Mouse (Mus musculus): ENCODE results near the gene Zfp810. TPM values are rescaled to one million over a fixed set of nuclear protein-coding genes. Genes with fewer than 3 reads are reported as not detected.
A peak's percentile ranks its signal among the peaks of the same experiment; 100 is the strongest.
"Not testable (repeated sequence)": the region's sequence is repeated elsewhere in the genome, so short reads cannot be mapped to it uniquely, and the experiment has no call there.

The Zfp810 gene
- polyA plus RNA-seq, 1 experiment from 2014 or later, result 32.8 TPM

DNA sequence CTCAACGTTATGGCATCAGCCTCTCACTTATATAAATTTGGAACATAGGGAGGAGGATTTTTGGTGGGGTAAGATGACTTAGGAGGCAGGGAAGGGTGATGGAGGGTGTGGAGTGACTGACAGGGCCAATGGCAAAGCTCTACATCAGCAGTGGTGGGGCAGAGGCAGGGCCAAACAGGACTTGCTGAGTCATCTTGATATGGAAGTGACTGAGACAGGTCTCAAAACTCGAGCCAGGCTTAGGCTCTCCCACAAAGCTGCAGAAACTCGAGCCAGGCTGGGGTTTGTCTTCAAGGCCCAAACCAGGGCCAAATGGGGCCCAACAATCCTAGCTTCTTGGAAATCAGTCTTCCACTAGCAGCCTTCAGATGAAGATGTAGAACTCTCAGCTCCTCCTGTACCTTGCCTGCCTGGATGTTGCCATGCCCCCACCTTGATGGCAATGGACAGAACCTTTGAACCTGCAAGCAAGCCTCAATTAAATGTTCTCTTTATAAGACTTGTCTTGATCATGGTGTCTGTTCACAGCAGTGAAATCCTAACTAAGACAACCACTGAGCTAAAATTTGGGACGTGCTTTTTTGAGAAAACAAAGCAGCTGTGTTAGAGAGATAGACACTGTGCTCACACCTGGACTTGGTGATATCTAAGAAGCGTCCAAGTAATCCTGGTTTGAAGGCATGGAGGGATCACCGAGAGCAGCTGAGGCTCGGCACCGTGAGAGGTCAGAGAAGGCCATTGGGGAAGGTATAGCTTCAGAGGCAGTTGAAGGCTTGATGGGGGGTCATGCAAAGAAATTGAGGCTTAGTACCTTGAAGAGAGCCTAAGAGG lies 15.1 kb upstream of the Zfp810 start:
- Histone ChIP-seq H3K9me3 (ENCODE audit: control insufficient read depth, low read length) (0 out of 2 replicates have a peak, but pooled peaks cover under 1% of the 10 kb centered on the region), H3K27me3 (ENCODE audit: control insufficient read depth, insufficient read depth, low read length) (no peaks in the 10 kb centered on the region), H3K4me3 (replicated peaks; ENCODE audit: low read length) (no peak overlapping the region), H3K27ac (no peak overlapping the region), H3K4me2 (replicated peaks) (no peak overlapping the region), H3K36me3 (replicated peaks; ENCODE audit: control insufficient read depth, insufficient read depth) (no peaks in the 10 kb centered on the region), H3K9ac (no peak overlapping the region), H3K4me1 (replicated peaks; ENCODE audit: control insufficient read depth, insufficient read depth, low read length) (peaks cover 7% of the 10 kb centered on the region; the same call in 1 of the 2 replicates)
- no peak for ATAC-seq (ENCODE audit: low FRiP score)
- DNase-seq (ENCODE audit: low spot score), result no peak
- 80% methylated on average over 8 of the region's 8 CpGs for WGBS

DNA sequence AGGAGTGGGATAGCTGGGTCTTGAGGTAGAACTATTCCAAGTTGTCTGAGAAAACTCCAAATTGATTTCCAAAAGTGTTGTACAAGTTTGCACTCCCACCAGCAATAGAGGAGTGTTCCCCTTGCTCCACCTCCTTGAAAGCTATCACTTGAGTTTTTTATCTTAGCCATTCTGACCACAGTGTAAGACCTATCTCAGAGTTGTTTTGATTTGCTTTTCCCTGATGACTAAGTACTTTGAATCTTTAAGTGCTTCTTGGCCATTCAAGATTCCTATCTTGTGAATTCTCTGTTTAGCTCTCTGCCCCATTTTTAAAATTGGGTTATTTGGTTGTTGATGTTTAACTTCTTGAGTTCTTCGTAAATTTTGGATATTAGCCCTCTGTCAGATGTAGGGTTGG lies 11.7 kb upstream of the Zfp810 start:
- Histone ChIP-seq H3K36me3 (replicated peaks; ENCODE audit: control insufficient read depth, insufficient read depth) (no peaks in the 10 kb centered on the region), H3K9ac (no peak overlapping the region), H3K4me2 (replicated peaks) (no peak overlapping the region), H3K4me3 (replicated peaks; ENCODE audit: low read length) (no peak overlapping the region), H3K4me1 (replicated peaks; ENCODE audit: control insufficient read depth, insufficient read depth, low read length) (no peaks in the 10 kb centered on the region), H3K27me3 (ENCODE audit: control insufficient read depth, insufficient read depth, low read length) (no peaks in the 10 kb centered on the region), H3K27ac (no peak overlapping the region), H3K9me3 (ENCODE audit: control insufficient read depth, low read length) (peaks cover 3% of the 10 kb centered on the region; the same call in 1 of the 2 replicates)
- ATAC-seq (ENCODE audit: low FRiP score) (no peak), DNase-seq (ENCODE audit: low spot score) (no peak)
- WGBS, result 91% methylated on average over 1 of the region's 1 CpGs

DNA sequence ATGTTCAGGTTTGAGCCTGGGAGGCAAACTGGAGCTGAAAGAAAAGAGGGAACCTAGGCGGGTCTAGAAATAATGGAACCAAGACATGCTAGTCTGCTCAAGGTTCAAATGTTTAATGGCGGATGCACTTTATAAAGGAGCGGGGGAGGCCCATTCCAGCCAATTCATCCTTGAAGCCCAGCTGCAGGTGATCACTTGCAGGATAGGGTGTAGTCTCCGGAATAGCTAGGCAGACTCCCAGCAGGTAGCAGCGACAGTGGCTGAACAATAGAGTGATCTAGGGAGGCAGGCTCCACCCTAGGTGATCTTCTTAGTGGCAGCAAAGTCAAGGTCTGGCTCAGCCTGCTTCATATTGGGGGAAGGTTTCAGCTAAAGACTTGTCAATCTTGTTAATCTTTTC lies 8.6 kb upstream of the Zfp810 start:
- H3K4me2 ChIP-seq (replicated peaks); ATAC-seq (ENCODE audit: low FRiP score); H3K4me3 ChIP-seq (replicated peaks; ENCODE audit: low read length); H3K9ac ChIP-seq; H3K4me1 ChIP-seq (replicated peaks; ENCODE audit: control insufficient read depth, insufficient read depth, low read length); H3K27me3 ChIP-seq (ENCODE audit: control insufficient read depth, insufficient read depth, low read length); H3K36me3 ChIP-seq (replicated peaks; ENCODE audit: control insufficient read depth, insufficient read depth); H3K9me3 ChIP-seq (ENCODE audit: control insufficient read depth, low read length); DNase-seq (ENCODE audit: low spot score); H3K27ac ChIP-seq: not testable (repeated sequence)
- WGBS, result 64% methylated on average over 5 of the region's 5 CpGs

DNA sequence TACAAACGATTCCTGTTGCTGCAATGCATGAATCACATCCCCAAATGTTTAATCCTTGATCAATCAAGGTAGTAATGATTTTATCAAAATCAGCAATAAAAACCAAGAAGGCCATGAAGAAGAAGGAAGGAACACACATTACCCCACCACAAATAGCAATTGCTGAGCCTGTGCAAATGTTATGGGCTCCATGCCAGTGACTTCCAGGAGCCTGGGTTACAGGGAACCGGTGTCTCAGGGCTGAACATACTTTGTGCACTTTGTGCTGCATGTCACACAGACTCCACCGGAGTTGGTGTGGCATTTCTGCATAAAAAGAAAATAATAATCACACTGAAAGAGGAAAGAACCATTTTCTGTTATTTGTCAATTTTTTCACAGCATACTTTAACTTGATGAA lies 6.6 kb upstream of the Zfp810 start:
- Histone ChIP-seq H3K4me3 (replicated peaks; ENCODE audit: low read length) (no peak overlapping the region), H3K4me1 (replicated peaks; ENCODE audit: control insufficient read depth, insufficient read depth, low read length) (no peaks in the 10 kb centered on the region), H3K9me3 (ENCODE audit: control insufficient read depth, low read length) (peaks cover 3% of the 10 kb centered on the region; the same call in 1 of the 2 replicates), H3K9ac (no peak overlapping the region), H3K27ac (no peak overlapping the region), H3K36me3 (replicated peaks; ENCODE audit: control insufficient read depth, insufficient read depth) (no peaks in the 10 kb centered on the region), H3K4me2 (replicated peaks) (no peak overlapping the region), H3K27me3 (ENCODE audit: control insufficient read depth, insufficient read depth, low read length) (no peaks in the 10 kb centered on the region)
- 90% methylated on average over 3 of the region's 3 CpGs for WGBS
- no peak for ATAC-seq (ENCODE audit: low FRiP score)
- DNase-seq (ENCODE audit: low spot score), result no peak

DNA sequence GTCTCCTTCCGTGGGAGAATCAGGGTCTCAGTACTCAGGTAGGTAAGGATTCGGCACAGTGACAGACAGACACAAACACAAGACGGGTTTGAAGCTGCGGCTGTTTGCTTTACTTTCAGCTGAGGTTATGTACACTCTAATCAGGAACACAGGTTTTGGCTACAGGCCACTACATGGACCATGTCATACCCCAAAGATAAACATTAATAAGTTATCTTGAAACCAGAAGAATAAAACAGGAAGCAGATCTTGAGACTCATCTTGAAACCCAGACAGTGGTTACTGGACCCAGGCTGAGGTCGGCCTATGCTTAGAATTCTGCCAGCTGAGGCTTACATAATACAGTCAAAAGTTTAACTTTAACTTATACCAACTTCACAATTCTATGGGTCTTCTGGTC lies 5.8 kb upstream of the Zfp810 start:
- Histone ChIP-seq H3K9me3 (ENCODE audit: control insufficient read depth, low read length) (peaks cover 3% of the 10 kb centered on the region; the same call in 1 of the 2 replicates), H3K9ac (no peak overlapping the region), H3K36me3 (replicated peaks; ENCODE audit: control insufficient read depth, insufficient read depth) (no peaks in the 10 kb centered on the region), H3K27me3 (ENCODE audit: control insufficient read depth, insufficient read depth, low read length) (no peaks in the 10 kb centered on the region), H3K4me3 (replicated peaks; ENCODE audit: low read length) (no peak overlapping the region), H3K4me1 (replicated peaks; ENCODE audit: control insufficient read depth, insufficient read depth, low read length) (no peaks in the 10 kb centered on the region), H3K27ac (no peak overlapping the region), H3K4me2 (replicated peaks) (no peak overlapping the region)
- 87% methylated on average over 5 of the region's 5 CpGs for WGBS
- DNase-seq (ENCODE audit: low spot score) (no peak), ATAC-seq (ENCODE audit: low FRiP score) (no peak)

DNA sequence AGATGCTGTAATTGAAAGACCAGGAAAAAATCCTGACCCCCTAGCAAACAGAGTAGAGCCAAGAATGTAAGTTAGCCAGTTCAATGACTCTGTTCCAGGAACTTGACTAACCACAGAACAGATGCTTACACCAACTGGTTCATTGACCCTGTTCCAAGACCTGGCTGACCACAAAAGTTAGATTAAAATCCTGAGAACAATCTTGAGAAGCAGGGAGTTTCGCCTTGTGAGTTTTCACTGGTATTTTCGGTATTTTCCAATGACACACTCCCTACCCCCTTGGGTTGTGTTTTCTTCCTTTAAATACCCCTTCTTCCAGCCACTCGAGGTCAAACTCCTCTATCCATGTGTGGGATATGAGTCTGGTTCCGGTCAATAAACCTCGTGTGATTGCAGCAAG lies 2.2 kb upstream of the Zfp810 start:
- H3K4me1 ChIP-seq (replicated peaks; ENCODE audit: control insufficient read depth, insufficient read depth, low read length), result peaks cover 6% of the 10 kb centered on the region
- ATAC-seq (ENCODE audit: low FRiP score), result no peak
- DNase-seq (ENCODE audit: low spot score), result no peak
- 92% methylated on average over 5 of the region's 5 CpGs for WGBS
- no peaks in the 10 kb centered on the region; the same call in 1 of the 2 replicates for H3K36me3 ChIP-seq (replicated peaks; ENCODE audit: control insufficient read depth, insufficient read depth)
- H3K27ac ChIP-seq, result no peak overlapping the region
- no peaks in the 10 kb centered on the region for H3K27me3 ChIP-seq (ENCODE audit: control insufficient read depth, insufficient read depth, low read length)
- H3K9ac ChIP-seq, result no peak overlapping the region
- no peak overlapping the region for H3K4me3 ChIP-seq (replicated peaks; ENCODE audit: low read length)
- no peak overlapping the region for H3K4me2 ChIP-seq (replicated peaks)
- no peaks in the 10 kb centered on the region for H3K9me3 ChIP-seq (ENCODE audit: control insufficient read depth, low read length)

DNA sequence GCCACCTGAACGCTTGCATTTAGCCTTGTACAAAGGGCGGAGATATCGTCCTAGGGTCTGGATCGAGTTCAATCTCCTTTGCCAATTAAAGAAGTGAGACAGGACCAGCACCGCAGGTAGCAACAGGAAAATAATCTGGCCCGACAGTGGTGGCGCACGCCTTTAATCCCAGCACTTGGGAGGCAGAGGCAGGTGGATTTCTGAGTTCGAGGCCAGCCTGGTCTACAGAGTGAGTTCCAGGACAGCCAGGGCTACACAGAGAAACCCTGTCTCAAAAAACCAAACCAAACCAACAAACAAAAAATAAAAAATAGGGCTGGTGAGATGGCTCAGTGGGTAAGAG lies 443 bp upstream of the Zfp810 start:
- DNase-seq (ENCODE audit: low spot score); H3K27me3 ChIP-seq (ENCODE audit: control insufficient read depth, insufficient read depth, low read length); ATAC-seq (ENCODE audit: low FRiP score); H3K4me1 ChIP-seq (replicated peaks; ENCODE audit: control insufficient read depth, insufficient read depth, low read length); H3K9me3 ChIP-seq (ENCODE audit: control insufficient read depth, low read length): not testable (repeated sequence)
- Histone ChIP-seq H3K4me2 (replicated peaks) (peak overlapping the region; percentile 71), H3K36me3 (replicated peaks; ENCODE audit: control insufficient read depth, insufficient read depth) (peaks cover 12% of the 10 kb centered on the region), H3K4me3 (replicated peaks; ENCODE audit: low read length) (peak overlapping the region; percentile 99), H3K9ac (peak overlapping the region; percentile 100), H3K27ac (peak overlapping the region; percentile 98)
- WGBS, result 12% methylated on average over 9 of the region's 9 CpGs

DNA sequence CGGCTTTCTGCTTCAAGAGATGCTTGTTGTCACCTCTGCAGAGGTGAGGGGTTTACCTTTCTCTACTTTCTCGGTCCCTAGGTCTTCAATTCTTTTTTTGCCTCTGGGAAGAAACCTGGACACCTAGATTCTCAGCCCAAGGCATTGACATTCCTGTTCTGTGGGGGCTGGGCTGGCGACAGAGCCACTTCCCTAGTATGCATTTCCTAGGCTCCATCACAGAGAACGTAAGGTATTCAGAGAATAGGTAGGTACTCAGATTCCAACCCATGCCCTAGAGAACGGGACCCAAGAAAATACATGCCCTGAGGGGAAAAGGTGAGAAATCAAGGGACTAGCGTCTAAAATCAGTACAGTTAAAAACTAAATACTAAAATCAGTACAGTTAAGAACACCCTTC lies 722 bp downstream of the Zfp810 start:
- Histone ChIP-seq H3K4me1 (replicated peaks; ENCODE audit: control insufficient read depth, insufficient read depth, low read length) (peaks cover 6% of the 10 kb centered on the region), H3K4me3 (replicated peaks; ENCODE audit: low read length) (peak overlapping the region; percentile 99), H3K36me3 (replicated peaks; ENCODE audit: control insufficient read depth, insufficient read depth) (peaks cover 23% of the 10 kb centered on the region), H3K9me3 (ENCODE audit: control insufficient read depth, low read length) (peaks cover 9% of the 10 kb centered on the region; the same call in 1 of the 2 replicates), H3K4me2 (replicated peaks) (peak overlapping the region; percentile 71), H3K9ac (peak overlapping the region; percentile 100), H3K27ac (peak overlapping the region; percentile 98), H3K27me3 (ENCODE audit: control insufficient read depth, insufficient read depth, low read length) (no peaks in the 10 kb centered on the region)
- ATAC-seq (ENCODE audit: low FRiP score) (0 out of 2 replicates have a peak, but pooled peaks have one; percentile 15), DNase-seq (ENCODE audit: low spot score) (peak; percentile 68)
- 22% methylated on average over 6 of the region's 6 CpGs for WGBS

DNA sequence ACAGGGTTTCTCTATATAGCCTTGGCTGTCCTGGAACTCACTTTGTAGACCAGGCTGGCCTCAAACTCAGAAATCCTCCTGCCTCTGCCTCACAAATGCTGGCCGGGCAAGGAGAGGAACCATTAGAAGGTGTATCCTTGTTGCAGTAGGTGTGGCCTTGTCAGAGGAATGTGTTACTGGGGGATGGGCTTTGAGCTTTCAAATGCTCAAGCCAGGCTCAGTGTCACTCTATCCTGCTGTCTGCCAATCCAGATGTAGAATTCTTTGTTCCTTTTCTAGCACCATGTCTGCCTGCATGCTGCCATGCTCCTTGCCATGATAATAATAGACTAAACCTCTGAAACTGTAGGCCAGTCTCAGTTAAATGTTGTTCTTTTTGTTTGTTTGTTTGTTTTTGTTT lies 5.2 kb downstream of the Zfp810 start:
- Histone ChIP-seq H3K9me3 (ENCODE audit: control insufficient read depth, low read length) (peaks cover 13% of the 10 kb centered on the region; the same call in 1 of the 2 replicates), H3K36me3 (replicated peaks; ENCODE audit: control insufficient read depth, insufficient read depth) (peaks cover 62% of the 10 kb centered on the region), H3K4me3 (replicated peaks; ENCODE audit: low read length) (no peak overlapping the region), H3K4me1 (replicated peaks; ENCODE audit: control insufficient read depth, insufficient read depth, low read length) (peaks cover 6% of the 10 kb centered on the region), H3K4me2 (replicated peaks) (no peak overlapping the region), H3K9ac (no peak overlapping the region), H3K27ac (no peak overlapping the region), H3K27me3 (ENCODE audit: control insufficient read depth, insufficient read depth, low read length) (no peaks in the 10 kb centered on the region)
- ATAC-seq (ENCODE audit: low FRiP score) (no peak), DNase-seq (ENCODE audit: low spot score) (no peak)
- 100% methylated on average over 1 of the region's 1 CpGs for WGBS

Data from hindbrain, embryonic 14.5 days (tissue).